Mouse (Mus musculus): Measurements from ENCODE around the gene Apol7e.
A peak's percentile ranks its signal among the peaks of the same experiment; 100 is the strongest.
"Not testable (repeated sequence)": the region's sequence is repeated elsewhere in the genome, so short reads cannot be mapped to it uniquely, and the experiment has no call there.

The Apol7e gene

DNA sequence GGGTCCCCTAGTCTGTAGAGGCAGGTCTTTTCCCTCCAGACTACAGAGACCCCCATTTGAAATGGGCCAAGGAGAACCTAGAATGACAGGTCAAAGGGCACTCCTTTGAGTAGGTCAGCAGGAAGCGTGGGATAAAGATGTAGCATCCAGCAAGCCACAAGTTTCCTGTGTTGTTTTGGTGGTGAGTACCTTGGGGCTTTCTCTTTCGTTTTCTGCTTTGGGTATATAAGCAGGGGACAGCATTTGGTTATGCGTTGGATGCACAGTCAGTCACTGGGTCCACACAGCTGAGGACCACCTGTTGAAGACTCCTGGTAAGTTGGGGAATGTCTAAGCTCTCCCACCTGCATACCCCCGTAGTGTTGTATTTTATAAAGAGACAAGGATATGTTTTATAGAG lies at the start of gene Apol7e:
Gene Apol7e, plus strand, starts transcription at position 202 of the 400 bp plus-strand sequence.
- DNase-seq (ENCODE audit: low read depth) = peak; percentile 62

GRCm38 (mm10) chr15:77651143-77651542 lies 47.5 kb upstream of the Apol7e start:
- not testable (repeated sequence) for DNase-seq (ENCODE audit: low read depth)

DNA sequence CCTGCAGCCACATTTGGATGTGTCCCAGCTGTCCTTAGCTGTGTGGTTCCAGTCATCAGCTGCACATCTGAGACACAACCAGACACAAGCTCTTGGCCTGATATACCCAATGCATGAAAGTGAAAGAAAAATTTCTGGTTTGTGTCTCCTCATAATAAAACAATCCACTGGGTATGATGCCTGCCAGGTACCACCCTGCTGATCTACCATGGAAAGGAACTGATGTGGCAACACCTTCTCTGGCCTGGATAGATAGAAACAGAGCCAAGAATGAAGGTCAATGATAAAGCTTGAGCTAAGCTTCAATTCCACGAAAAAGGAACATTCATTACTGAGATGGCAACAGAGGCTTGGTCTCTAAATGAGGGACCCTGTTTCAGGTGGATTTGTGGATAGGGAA lies 38.9 kb upstream of the Apol7e start:
- DNase-seq (ENCODE audit: low read depth) = not testable (repeated sequence)

- DNase-seq (ENCODE audit: low read depth) = not testable (repeated sequence)
These were observed 36.8 kb upstream of the Apol7e start for GRCm38 (mm10) chr15:77661841-77662240.

DNA sequence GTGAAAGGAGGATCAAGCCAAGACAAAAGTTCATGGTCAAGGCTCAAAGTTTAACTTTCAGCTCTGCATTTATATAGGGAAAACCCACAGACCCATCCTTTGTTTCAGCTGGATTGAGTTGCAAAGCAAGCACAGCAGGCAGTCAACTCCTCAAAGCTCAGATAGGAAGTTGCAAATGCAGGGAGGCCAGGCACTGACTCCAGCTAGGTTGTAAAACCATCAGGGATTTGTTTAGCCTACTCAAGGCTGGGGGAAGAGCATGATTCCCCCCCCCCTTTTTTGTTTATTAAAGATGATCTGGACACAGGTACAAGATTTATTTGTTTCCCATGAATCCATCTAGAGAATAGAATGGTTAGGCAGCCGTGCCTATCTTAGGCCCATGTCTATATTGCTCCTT lies 24.6 kb upstream of the Apol7e start:
- not testable (repeated sequence) for DNase-seq (ENCODE audit: low read depth)

- DNase-seq (ENCODE audit: low read depth) = peak; percentile 45
These were observed 14.7 kb upstream of the Apol7e start for GRCm38 (mm10) chr15:77683944-77684343.

DNA sequence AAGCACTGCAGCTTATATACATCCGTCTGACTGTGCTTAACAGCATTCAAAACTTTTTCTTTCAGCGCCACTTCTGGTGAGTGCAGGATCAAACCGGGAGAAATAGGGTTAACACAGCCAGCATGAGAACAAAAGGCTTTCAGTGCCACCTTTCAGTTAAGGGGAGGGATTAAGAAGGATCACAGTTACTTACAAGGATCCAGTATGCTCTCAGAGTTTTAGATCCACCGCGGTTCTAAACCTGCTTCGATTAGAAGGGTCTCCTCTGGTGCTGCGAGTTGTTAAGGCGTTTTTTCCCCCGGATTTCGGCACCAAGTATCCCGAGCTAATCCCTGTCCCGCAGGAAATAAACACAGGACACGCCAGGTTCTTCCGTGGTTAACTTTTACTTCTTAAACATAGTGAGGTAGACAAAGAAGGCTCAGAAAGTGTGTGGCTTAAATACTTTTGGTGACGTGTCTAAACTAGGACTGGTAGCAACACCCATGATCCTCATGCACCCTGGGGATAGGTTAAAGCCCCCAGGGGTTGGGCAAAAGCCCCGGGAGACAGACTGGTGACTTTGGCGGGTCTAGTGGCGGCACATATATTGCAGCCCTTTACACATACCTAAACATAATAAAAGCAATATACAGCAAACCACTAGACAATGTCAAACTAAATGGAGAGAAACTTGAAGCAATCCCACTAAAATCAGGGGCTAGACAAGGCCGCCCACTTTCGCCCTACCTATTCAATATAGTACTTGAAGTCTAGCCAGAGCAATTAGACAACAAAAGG lies 6.9 kb upstream of the Apol7e start:
- peak; percentile 39 for DNase-seq (ENCODE audit: low read depth)

DNA sequence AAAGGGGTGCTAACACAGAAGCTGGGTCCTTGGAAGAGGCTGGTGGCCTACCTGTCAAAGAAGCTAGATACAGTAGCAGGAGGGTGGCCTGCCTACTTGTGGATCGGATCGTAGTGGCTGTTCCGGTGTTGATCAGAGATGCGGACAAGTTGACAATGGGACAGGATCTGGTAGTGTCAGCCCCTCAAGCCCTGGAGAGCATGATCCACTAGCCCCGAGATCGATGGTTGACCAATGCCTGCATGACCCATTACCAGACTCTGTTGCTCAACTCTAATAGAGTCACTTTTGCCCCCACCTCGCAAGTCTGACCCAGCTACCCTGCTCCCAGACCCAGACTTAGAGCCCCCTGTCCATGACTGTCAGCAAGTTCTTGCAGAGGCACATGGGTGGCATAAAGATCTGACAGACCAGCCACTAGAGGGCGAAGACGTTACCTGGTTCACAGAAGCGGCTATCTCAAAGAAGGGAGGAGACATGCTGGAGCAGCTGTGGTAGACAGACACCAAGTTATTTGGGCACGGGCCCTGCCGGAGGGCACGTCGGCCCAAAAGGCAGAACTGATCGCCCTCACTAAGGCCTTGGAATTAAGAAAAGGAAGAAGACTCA lies 3.9 kb upstream of the Apol7e start:
- peak; percentile 82 for DNase-seq (ENCODE audit: low read depth)

- DNase-seq (ENCODE audit: low read depth) = peak; percentile 66
These were observed 6.6 kb downstream of the Apol7e start for GRCm38 (mm10) chr15:77705306-77705705.

- not testable (repeated sequence) for DNase-seq (ENCODE audit: low read depth)
These were observed 10.3 kb downstream of the Apol7e start for GRCm38 (mm10) chr15:77708936-77709335.

DNA sequence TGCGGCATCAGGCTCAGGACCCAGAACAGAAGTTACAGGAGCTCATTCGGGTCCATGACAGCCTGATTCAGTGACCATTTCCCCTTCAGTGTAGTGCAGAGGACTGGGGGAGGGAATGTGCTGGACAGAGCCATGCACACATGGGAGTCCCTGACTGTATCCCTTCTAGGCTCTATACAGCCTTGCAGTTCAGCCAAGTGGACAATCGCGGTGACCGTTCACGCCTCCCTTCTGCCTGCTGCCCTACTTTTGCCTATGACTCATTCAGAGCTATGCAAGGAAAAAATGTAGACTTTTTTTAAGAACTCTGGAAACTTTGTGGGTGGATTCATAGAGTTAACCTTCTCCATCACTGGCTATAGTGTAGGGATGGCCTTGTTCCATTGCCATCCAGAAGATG lies 19.6 kb downstream of the Apol7e start:
- DNase-seq (ENCODE audit: low read depth) = not testable (repeated sequence)

DNA sequence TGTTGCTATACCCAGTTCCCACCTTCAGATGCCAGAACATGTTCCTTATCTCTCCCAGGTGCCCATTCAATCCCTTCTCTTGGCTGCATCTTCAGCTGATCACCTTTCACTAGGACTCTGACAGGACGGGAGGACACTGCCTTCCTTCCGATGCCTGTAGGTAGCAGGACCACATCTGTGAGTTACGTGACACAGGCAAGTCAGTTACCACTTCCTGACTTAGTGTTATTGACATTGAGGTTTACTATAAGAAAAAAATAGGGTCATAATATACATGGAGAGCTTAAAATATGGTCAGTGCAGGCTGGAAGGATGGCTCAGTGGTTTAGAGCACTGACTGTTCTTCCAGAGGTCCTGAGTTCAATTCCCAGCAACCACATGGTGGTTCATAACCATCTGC lies 22.9 kb downstream of the Apol7e start:
- DNase-seq (ENCODE audit: low read depth) = not testable (repeated sequence)

GRCm38 (mm10) chr15:77724208-77724911 lies 25.7 kb downstream of the Apol7e start:
- DNase-seq (ENCODE audit: low read depth) = not testable (repeated sequence)

GRCm38 (mm10) chr15:77725393-77726020 lies 26.9 kb downstream of the Apol7e start:
- DNase-seq (ENCODE audit: low read depth) = not testable (repeated sequence)

- DNase-seq (ENCODE audit: low read depth) = peak; percentile 67
These were observed 28.5 kb downstream of the Apol7e start for GRCm38 (mm10) chr15:77727139-77727538.

GRCm38 (mm10) chr15:77727745-77728144 lies 29.1 kb downstream of the Apol7e start:
- DNase-seq (ENCODE audit: low read depth) = not testable (repeated sequence)

GRCm38 (mm10) chr15:77728739-77729138 lies 30.1 kb downstream of the Apol7e start, which contains the start of gene Apol9b:
Gene Apol9b, plus strand, starts transcription at chr15:77729039.
- not testable (repeated sequence) for DNase-seq (ENCODE audit: low read depth)

GRCm38 (mm10) chr15:77731605-77732004 lies 32.9 kb downstream of the Apol7e start:
- no peak for DNase-seq (ENCODE audit: low read depth)

GRCm38 (mm10) chr15:77732851-77733250 lies 34.2 kb downstream of the Apol7e start:
- DNase-seq (ENCODE audit: low read depth) = peak; percentile 50

DNA sequence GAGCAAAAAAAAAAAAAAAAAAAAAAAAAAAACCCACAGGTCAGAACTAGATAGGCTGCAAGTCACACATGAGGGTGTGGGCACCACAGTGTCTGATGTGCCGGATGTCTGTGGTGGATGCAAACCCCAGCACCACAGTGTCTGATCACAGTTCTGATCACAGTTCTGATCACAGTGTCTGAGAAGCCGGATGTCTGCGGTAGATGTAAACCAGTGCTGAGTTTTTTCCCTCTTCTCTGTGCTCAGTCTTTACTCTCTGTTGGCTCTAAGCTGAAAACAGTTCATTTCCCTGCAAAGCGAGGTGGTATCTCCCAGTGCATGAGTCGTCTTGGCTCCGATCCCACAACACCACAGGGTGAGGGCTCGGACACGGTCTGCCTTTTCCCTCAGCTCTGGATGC lies 34.7 kb downstream of the Apol7e start:
- DNase-seq (ENCODE audit: low read depth) = peak; percentile 88

- DNase-seq (ENCODE audit: low read depth) = not testable (repeated sequence)
These were observed 35.2 kb downstream of the Apol7e start for GRCm38 (mm10) chr15:77733903-77734302.

Measured in naive thymus-derived CD4-positive, alpha-beta T cell, adult 2 months (primary cell).